Mouse (Mus musculus): ENCODE measurements around the gene Daam1.

DNA sequence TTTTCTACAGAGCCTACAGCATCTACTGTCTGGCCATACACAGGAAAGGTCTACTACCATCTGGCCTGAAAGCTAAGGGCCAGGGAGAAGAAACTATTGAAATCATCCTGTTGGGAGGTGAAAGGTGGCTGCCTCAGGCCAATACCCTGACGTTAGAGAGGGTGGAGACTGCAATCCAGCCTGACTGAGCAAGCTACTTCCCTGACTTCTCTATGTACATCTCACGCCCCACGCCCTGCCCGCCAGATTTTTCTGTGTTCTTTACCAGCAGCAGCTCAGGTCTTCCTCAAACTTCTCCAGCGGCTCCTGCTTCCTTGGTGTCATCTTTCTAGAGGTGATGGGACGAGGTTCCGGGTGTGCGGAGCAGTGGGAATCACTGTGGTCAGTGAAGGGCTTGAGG is 58.4 kb downstream of the Daam1 start:
- no peak for TF ChIP-seq CTCF (conservative IDR thresholded peaks at IDR 0.05; ENCODE audit: low read length)
- no peak for TF ChIP-seq POU5F1 (IDR thresholded peaks at IDR 0.05; ENCODE audit: borderline replicate concordance, low read length)
